Mouse (Mus musculus) testis, postnatal 14 days (tissue): ENCODE measurements around the gene Skor1.

Experiments
- DNase-seq: peaks from one replicate; pipeline ENCODE4 v3.0.0; 2021; ENCODE audit warnings: low spot score

Gene Skor1

DNA sequence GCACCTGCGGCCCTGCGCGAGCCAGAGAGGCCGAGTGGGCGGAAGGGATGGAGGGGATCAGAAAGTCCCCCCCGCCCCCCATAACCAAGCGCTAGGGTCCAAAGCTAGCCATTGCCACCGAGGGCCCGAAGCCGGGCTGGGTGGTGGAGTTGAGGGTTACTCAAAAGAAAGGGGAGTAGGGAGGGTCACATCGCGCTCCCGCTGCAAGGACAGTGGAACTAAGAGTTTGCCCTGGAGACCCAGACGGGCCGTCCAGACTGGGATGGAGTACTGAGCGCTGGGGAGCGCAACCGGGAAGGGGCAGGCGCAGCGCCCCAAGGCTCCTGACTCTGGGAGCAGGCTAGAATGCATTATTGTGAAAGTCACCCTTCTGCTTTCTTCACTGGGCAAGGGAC is 608 bp upstream of the Skor1 start:
- DNase-seq: no peak

GRCm38 (mm10) chr9:63147786-63148409 is 863 bp downstream of the Skor1 start:
- DNase-seq: no peak

DNA sequence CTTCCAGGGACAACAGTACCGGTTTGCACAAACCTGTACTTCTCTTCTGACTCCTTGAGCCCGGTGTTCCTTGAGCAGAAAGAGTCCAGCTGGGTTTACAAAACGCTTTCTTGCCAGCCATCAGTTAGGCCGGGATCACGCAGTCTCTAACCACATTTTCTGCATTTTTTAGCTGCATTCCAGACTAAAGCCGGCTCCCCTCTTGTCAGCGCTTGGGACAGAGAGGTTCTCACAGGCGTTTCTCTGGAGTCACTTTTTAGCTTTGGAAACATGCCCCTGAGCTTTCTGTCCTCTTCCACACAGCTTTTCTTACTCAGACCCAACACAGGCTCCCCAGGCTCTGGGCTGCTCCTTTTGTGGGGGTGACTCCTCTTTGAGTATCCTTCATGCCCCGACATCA is 1.5 kb downstream of the Skor1 start:
- DNase-seq: no peak

DNA sequence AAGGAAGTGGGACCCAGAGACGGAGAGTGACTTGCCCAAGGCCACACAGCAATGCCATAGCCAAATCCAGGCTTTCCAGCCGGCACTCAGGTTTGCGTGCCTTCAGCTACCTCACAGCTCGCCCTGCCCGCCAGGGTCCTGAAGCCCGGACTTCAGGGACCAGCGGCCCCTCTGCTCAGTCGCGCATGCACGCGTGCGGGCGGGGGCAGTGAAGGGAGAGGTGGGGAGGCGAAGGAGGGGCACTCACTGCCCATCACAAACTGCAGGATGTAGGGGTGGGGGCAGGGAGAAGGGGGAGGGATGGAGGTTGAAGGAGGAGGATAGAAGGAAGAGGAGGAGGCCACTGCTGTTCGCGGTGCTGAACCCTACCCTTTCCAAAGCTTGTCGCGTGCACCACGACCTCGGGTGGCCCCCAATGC is 1.9 kb downstream of the Skor1 start:
- DNase-seq: no peak

- DNase-seq: no peak
Measured at GRCm38 (mm10) chr9:63146126-63146855, 2.5 kb downstream of the Skor1 start.

DNA sequence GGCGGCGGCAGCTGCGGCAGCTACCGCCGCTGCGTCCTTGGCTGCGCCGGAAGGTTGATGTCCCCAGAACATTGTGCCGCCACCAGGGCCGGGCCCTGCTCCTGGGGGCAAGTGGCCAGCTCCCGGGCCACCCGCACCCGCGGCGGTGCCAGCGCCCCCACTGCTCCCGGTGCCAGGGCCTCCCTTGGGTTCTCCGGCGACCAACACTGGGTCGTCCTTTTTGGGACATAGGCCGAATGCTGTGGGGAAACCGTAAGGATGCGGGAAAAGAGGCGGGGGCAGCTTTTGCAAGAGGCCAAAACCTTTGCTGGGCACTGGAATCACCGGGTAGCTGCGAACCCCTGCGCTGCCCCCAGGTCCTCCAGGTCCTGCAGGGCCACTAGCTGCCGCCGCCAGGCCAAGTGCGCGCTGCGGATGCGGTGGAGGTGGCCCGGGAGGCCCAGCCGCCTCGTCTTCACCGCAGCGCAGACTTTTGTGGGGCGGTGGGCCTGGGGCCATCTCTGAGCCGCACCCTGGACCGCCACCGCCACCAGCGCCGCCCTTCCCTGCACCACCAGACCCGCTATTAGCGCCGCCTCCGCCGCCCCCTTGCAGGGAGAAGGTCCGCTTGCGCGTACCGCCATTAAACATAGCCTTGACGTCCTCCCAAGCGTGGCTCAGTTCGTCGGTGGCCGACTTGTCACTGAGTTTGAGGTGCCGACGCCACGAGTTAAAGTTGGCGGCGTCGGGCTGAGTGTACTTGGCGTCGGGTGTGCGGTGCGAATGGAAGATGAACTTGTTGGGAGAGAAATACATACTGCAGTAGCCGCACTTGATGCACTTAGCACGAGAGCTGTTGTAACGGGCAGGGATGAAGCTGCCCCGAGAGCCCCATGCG is 3.3 kb downstream of the Skor1 start:
- no peak for DNase-seq

DNA sequence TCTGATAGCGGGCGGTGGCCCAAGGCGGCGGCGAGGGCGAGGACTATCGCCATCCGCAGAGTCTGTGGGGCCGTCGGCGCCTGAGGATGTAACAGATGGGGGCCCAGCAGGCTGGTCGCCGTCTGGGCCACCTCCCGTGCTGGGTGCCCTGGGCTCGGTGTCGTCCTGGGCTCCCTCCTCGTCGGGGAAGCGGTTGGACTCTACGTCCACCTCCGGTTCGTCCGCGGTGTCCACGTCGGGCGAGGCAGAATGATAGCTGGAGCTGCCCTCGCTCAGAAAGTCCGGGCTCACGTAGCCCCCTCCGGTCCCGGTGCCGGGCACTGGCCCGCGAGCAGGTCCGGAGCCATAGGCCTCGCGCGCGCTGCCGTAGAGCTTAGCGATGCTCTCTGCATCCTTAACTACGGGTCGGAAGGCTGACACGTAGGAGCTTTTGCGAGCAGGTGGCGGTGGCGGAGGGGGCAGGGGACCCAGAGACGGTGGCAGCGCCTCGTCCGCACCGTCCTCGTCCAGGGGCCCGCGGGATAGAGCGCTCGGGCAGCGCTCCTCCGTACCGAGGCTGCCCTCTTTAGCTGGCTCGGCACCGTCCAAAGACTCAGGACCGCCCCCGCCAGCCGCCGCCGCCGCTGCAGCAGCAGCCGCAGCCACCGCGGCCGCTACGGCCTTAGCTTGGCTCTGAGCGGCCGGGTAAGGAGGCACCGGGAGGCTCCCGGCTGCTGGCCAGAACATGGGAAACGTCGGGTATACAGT is 4.1 kb downstream of the Skor1 start:
- no peak for DNase-seq

- no peak for DNase-seq
Measured at GRCm38 (mm10) chr9:63143641-63144501, 4.9 kb downstream of the Skor1 start.

GRCm38 (mm10) chr9:63143227-63143626 is 5.5 kb downstream of the Skor1 start:
- no peak for DNase-seq

GRCm38 (mm10) chr9:63142335-63143036 is 6.3 kb downstream of the Skor1 start:
- DNase-seq: no peak

DNA sequence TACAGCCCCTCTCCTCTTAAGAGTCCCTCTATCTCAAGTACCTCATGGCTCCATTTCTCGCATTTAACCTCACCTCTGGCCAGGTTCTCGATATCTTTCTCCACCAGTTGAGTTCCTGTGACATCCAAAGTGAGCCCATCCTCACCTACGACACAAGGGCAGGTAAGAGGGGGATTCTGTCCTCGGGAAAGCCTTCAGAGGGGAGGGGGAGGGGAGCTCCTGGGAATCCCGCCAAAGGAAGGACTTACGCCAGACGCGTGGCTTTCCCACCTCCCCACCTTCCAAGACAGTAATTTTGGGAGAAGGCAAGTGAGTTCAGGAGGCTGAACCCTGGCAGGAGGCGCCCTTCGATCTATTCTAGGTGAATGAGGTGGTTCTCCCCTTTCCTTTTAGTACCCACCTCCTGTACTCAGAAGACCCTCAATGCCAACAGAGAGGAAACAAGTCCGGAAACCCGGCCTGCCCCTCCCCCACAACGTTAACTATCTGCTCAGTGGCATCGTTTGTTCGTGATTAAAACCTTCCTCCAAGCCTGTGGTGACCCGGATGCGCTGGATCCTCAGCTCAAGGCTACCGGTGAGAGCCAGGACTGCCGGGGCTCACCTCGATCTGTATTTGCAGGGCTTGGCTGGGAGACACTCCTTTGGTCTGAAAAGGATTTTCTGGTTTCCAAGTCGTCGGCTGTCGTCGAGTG is 7.0 kb downstream of the Skor1 start:
- no peak for DNase-seq

DNA sequence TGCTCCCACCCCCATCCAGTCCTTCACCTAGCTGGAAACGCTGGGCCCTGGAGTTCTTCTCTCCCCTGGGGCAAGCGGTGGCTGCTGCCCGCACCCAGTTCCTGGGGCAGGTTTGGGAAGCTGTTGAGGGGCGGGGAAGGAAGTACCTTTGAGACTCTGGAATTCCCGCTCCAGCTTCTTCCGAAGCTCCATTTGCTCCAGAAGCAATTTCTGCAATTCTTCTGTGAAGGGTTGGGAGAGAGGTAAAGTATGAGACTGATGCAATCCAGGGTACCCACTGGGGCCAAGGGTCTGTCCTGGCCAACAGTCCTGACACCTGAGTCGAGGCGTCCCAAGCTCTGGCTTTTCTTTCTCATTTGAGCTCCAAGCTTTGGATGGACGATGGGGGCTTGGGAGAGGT is 8.6 kb downstream of the Skor1 start:
- no peak for DNase-seq

DNA sequence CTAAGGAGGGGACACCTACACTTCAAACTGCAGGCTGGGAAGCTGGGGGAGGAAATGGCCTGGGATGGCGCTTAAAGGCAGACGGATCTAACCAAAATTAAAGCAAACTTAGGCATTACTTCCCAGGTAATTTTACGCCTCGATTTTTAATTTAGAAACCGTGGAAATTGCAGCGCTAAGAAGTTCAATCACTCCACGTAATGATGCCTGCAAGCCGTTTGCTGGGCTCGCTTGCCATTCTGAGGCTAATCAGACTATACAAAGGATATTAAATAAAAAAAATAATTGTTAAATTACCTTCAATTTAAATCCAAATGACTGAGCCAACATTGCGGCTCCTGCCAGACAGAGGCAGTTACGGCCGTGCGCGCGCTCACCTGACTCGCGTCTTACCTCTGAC is 9.1 kb downstream of the Skor1 start:
- DNase-seq: no peak

DNA sequence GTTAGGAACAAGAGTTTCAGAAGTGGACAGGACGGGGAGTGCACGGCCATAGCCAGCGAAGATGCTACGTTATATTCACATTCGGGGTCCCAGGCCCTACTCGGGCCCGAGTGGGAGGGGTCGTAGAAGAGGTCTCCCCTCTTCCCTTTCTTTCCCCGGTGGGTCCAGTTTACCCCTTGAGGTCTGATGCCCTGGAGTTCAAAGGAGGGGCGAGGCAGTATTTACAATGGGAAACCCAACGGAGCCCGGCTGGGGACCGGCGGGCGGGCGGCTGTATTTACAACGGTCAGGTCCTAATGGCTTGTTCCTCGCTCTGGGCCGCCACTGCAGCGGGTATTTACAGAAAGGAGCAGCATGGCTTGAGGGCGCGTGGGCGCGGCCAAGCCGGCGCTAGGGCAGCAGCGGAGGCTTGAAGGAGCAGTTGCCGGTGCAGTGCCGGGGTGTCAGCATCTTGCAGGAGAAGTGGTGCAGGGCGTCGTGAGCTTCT is 10.2 kb downstream of the Skor1 start:
- DNase-seq: no peak

DNA sequence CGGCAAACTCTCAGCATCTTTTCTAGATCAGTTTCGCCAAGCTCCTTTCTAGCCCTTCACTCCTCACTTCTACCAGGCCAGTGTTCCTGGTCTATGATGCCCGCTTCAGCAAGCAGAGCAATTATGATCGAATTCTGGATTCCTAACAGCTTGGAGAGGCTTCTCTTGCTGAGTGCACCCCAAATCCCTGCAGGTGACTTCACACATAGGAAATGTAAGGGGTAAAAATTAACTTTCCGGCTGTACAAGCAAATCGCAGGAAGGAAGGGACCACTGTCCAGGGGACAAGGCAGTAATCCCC is 11.2 kb downstream of the Skor1 start:
- DNase-seq: no peak

DNA sequence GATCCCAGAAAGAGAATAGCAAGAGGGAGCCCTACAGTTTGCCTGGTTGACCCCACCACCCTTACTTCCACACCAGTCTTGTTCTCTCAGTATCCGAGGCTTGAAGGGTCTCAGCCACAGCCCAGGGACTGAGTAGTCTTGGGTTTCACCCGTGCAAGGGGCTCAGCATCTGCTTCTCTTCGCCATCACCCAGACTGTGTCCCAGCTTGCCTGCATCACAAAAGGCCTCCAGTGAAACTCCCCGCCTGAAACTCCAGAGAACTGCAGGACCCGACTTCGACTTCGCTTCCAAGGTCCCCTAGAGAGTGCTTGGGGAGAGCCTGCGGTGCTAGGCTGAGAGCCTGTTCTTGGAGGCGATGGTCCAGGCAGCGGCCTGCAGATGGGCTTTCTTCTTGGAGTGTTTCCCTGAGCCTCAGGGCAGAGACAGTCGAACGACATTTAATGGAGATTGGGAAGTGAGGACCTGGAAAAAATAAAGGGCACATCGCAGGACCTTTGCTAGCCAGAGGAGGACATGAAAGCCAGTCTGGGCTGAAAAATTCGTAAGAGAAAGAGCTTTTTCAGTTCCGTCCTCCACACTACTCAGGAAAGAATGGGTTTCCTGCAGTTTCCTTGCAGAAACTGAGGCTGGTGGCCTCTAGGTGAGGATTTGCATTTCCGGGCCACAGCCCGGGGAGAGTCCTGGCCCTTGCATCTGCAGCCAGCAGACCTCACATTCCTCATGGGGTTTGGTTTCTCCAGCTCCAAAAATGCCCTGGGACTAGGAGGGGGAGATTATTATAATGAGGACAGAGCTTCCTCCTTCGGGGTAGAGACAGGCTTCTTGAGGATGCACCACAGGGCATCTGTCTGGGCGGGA is 11.8 kb downstream of the Skor1 start:
- DNase-seq: no peak

GRCm38 (mm10) chr9:63136241-63136640 is 12.5 kb downstream of the Skor1 start:
- DNase-seq: no peak

GRCm38 (mm10) chr9:63135801-63136200 is 13.0 kb downstream of the Skor1 start:
- no peak for DNase-seq

DNA sequence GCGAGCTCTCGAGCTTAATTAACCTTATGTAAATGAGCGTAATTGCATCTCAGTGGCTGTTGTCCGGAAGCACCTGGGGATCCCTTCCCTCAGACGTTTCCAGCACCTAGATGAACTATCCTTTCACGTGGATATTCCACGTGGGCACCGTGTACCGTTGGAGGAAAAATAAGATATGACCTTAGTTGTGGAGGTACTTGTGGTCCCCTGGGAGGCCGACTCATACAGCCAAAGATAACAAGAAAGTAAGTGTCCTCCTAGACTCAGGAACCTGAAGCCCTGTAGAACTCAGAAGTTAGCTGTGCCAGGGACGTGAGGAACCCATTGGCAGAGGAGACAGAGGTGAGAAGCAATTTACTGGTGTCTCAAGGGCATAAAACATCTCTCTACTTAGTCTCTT is 13.4 kb downstream of the Skor1 start:
- no peak for DNase-seq
